Mouse (Mus musculus) kidney, postnatal 0 days (tissue): Measurements from ENCODE around the gene Gm21885. TPM values are rescaled to one million over a fixed set of nuclear protein-coding genes. Genes with fewer than 3 reads are reported as not detected.

Experiments
- ATAC-seq: fragments of 200-750 bp; cut with Nextera tagmentation; replicated peaks from 2 replicates; pipeline ENCODE4 v1.8.0; 2017; ENCODE audit warnings: low read depth, moderate number of reproducible peaks, moderate TSS enrichment, moderate library complexity; ENCODE audit not compliant: low FRiP score
- DNase-seq: peaks from one replicate; pipeline ENCODE4 v3.0.0-alpha.2; 2016; ENCODE audit warnings: low spot score
- H3K27ac ChIP-seq: fragments of 300-500 bp; sonication (generic); 2 replicates; pipeline ENCODE4 v1.5.1; 2014; ENCODE audit warnings: mild to moderate bottlenecking
- H3K27me3 ChIP-seq: fragments of 300-500 bp; sonication (generic); 2 replicates; pipeline ENCODE4 v1.6.1; 2014; ENCODE audit warnings: low read length, mixed read lengths; ENCODE audit not compliant: insufficient read depth
- H3K36me3 ChIP-seq: fragments of 300-500 bp; sonication (generic); 2 replicates; pipeline ENCODE4 v1.6.1; 2014; ENCODE audit warnings: low read length, mixed read lengths; ENCODE audit not compliant: insufficient read depth
- H3K4me1 ChIP-seq: fragments of 300-500 bp; sonication (generic); replicated peaks from 2 replicates; pipeline ENCODE4 v1.6.1; 2014; ENCODE audit warnings: antibody characterized with exemption, low read length, mixed read lengths; ENCODE audit not compliant: insufficient read depth
- H3K4me2 ChIP-seq: fragments of 300-500 bp; sonication (generic); 2 replicates; pipeline ENCODE4 v1.6.1; 2014; ENCODE audit warnings: mild to moderate bottlenecking, low read length, moderate library complexity, mixed read lengths
- H3K4me3 ChIP-seq: fragments of 300-500 bp; sonication (generic); replicated peaks from 2 replicates; pipeline ENCODE4 v1.5.1; 2014; ENCODE audit warnings: low read depth, low read length
- H3K9ac ChIP-seq: fragments of 300-500 bp; sonication (generic); 2 replicates; pipeline ENCODE4 v1.6.1; 2014; ENCODE audit warnings: low read depth, low read length
- H3K9me3 ChIP-seq: fragments of 300-500 bp; sonication (generic); replicated peaks from 2 replicates; pipeline ENCODE4 v1.6.1; 2016; ENCODE audit warnings: low read length, inconsistent platforms, mixed read lengths
- CTCF ChIP-seq: IDR thresholded peaks from 2 replicates; pipeline ENCODE4 v1.5.1; 2016; ENCODE audit warnings: antibody characterized with exemption, low read depth, mild to moderate bottlenecking, moderate library complexity
- WGBS: fragments of 180-500 bp; shearing (Covaris S2); extraction: QIAGEN DNeasy Blood & Tissue Kit; methylation state at CpG from one replicate; pipeline ENCODE4 v1.1.7; 2014; 5-methylcytosine and 5-hydroxymethylcytosine counted together
- polyA plus RNA-seq: library from polyadenylated mRNA; unstranded; fragments of >200 nt; fragmentation: Nextera tagmentation; extraction: Ambion mirVana; gene quantifications from 2 replicates; pipeline ENCODE4 v1.2.1, GENCODE M21; 2015

Gm21885 gene
- polyA plus RNA-seq, 1 experiment from 2014 or later = 0.28 TPM

GRCm38 (mm10) chr11:94253156-94253555 lies 28.5 kb upstream of the Gm21885 start:
- TF ChIP-seq CTCF = no peak
- H3K4me3 ChIP-seq = no peak overlapping the region
- ATAC-seq = no peak
- H3K4me1 ChIP-seq = no peaks in the 10 kb centered on the region
- 53% methylated on average over 9 of the region's 9 CpGs for WGBS
- H3K9ac ChIP-seq = no peak overlapping the region
- H3K27me3 ChIP-seq = no peaks in the 10 kb centered on the region
- no peak for DNase-seq
- H3K36me3 ChIP-seq = no peaks in the 10 kb centered on the region
- no peaks in the 10 kb centered on the region for H3K9me3 ChIP-seq
- no peak overlapping the region for H3K4me2 ChIP-seq
- H3K27ac ChIP-seq = no peak overlapping the region

- Histone ChIP-seq H3K36me3 (no peaks in the 10 kb centered on the region), H3K9me3 (no peaks in the 10 kb centered on the region), H3K4me2 (no peak overlapping the region), H3K4me1 (no peaks in the 10 kb centered on the region), H3K27me3 (no peaks in the 10 kb centered on the region), H3K4me3 (no peak overlapping the region), H3K9ac (no peak overlapping the region), H3K27ac (no peak overlapping the region)
- ATAC-seq (no peak), DNase-seq (no peak)
- 84% methylated on average over 10 of the region's 10 CpGs for WGBS
- TF ChIP-seq CTCF = no peak
Measured at GRCm38 (mm10) chr11:94253691-94254090, 28.0 kb upstream of the Gm21885 start.

- no peaks in the 10 kb centered on the region for H3K36me3 ChIP-seq
- WGBS = 72% methylated on average over 5 of the region's 5 CpGs
- ATAC-seq = no peak
- H3K4me1 ChIP-seq = no peaks in the 10 kb centered on the region
- DNase-seq = no peak
- no peak overlapping the region for H3K9ac ChIP-seq
- no peak overlapping the region for H3K27ac ChIP-seq
- no peak overlapping the region for H3K4me2 ChIP-seq
- no peaks in the 10 kb centered on the region for H3K9me3 ChIP-seq
- H3K27me3 ChIP-seq = no peaks in the 10 kb centered on the region
- no peak overlapping the region for H3K4me3 ChIP-seq
- TF ChIP-seq CTCF = no peak
Measured at GRCm38 (mm10) chr11:94255733-94256132, 25.9 kb upstream of the Gm21885 start.

GRCm38 (mm10) chr11:94257987-94258386 lies 23.7 kb upstream of the Gm21885 start:
- H3K27ac ChIP-seq = no peak overlapping the region
- WGBS = 41% methylated on average over 14 of the region's 14 CpGs
- H3K36me3 ChIP-seq = no peaks in the 10 kb centered on the region
- no peak overlapping the region for H3K9ac ChIP-seq
- H3K27me3 ChIP-seq = no peaks in the 10 kb centered on the region
- H3K9me3 ChIP-seq = no peaks in the 10 kb centered on the region
- ATAC-seq = no peak
- H3K4me3 ChIP-seq = no peak overlapping the region
- no peaks in the 10 kb centered on the region for H3K4me1 ChIP-seq
- no peak for DNase-seq
- no peak overlapping the region for H3K4me2 ChIP-seq
- TF ChIP-seq CTCF = no peak

GRCm38 (mm10) chr11:94259814-94260213 lies 21.9 kb upstream of the Gm21885 start:
- no peak for TF ChIP-seq CTCF
- no peak overlapping the region for H3K4me3 ChIP-seq
- no peaks in the 10 kb centered on the region for H3K4me1 ChIP-seq
- no peaks in the 10 kb centered on the region for H3K36me3 ChIP-seq
- H3K4me2 ChIP-seq = no peak overlapping the region
- ATAC-seq (no peak), DNase-seq (no peak)
- H3K9ac ChIP-seq = no peak overlapping the region
- H3K9me3 ChIP-seq = no peaks in the 10 kb centered on the region
- no peak overlapping the region for H3K27ac ChIP-seq
- no peaks in the 10 kb centered on the region for H3K27me3 ChIP-seq
- 81% methylated on average over 4 of the region's 4 CpGs for WGBS

- no peaks in the 10 kb centered on the region for H3K9me3 ChIP-seq
- no peaks in the 10 kb centered on the region for H3K36me3 ChIP-seq
- H3K27me3 ChIP-seq = no peaks in the 10 kb centered on the region
- H3K4me1 ChIP-seq = no peaks in the 10 kb centered on the region
- no peak overlapping the region for H3K4me2 ChIP-seq
- H3K9ac ChIP-seq = no peak overlapping the region
- H3K27ac ChIP-seq = no peak overlapping the region
- TF ChIP-seq CTCF = no peak
- no peak for DNase-seq
- no peak overlapping the region for H3K4me3 ChIP-seq
- WGBS = 67% methylated on average over 6 of the region's 6 CpGs
- ATAC-seq = no peak
Measured at GRCm38 (mm10) chr11:94261585-94262370, 19.9 kb upstream of the Gm21885 start.
